Mouse (Mus musculus) forebrain, embryonic 16.5 days (tissue): ENCODE measurements at regions not wholly inside any gene's neighbourhood (a gene's known extent, or its start where the extent isn't known, plus 50 kb on each side); places are given as distances from the start of the nearest gene placed in this dataset.

Experiments
- ATAC-seq: fragments of 200-750 bp; cut with Nextera tagmentation; 2 replicates; pipeline ENCODE4 v1.8.0; 2017; ENCODE audit warnings: mild to moderate bottlenecking, moderate library complexity
- H3K27ac ChIP-seq: fragments of 300-500 bp; sonication (generic); 2 replicates; pipeline ENCODE4 v1.5.1; 2014; ENCODE audit warnings: low read length, control low read depth
- H3K27me3 ChIP-seq: fragments of 300-500 bp; sonication (generic); replicated peaks from 2 replicates; pipeline ENCODE4 v1.6.1; 2014; ENCODE audit warnings: low read length; ENCODE audit not compliant: control insufficient read depth, insufficient read depth
- H3K36me3 ChIP-seq: fragments of 300-500 bp; sonication (generic); 2 replicates; pipeline ENCODE4 v1.6.1; 2014; ENCODE audit not compliant: control insufficient read depth, insufficient read depth
- H3K4me1 ChIP-seq: fragments of 300-500 bp; sonication (generic); replicated peaks from 2 replicates; pipeline ENCODE4 v1.6.1; 2014; ENCODE audit warnings: low read length; ENCODE audit not compliant: control insufficient read depth, insufficient read depth
- H3K4me2 ChIP-seq: fragments of 300-500 bp; sonication (generic); 2 replicates; pipeline ENCODE4 v1.6.1; 2014; ENCODE audit warnings: mild to moderate bottlenecking, low read length, control low read depth
- H3K4me3 ChIP-seq: fragments of 300-500 bp; sonication (generic); replicated peaks from 2 replicates; pipeline ENCODE4 v1.5.1; 2014; ENCODE audit warnings: mild to moderate bottlenecking, low read length, control low read depth
- H3K9ac ChIP-seq: fragments of 300-500 bp; sonication (generic); replicated peaks from 2 replicates; pipeline ENCODE4 v1.6.1; 2014; ENCODE audit warnings: low read depth, low read length, control low read depth
- H3K9me3 ChIP-seq: fragments of 300-500 bp; sonication (generic); 2 replicates; pipeline ENCODE4 v1.6.1; 2016; ENCODE audit warnings: low read length; ENCODE audit not compliant: control insufficient read depth
- WGBS: fragments of 180-500 bp; shearing (Covaris S2); extraction: QIAGEN DNeasy Blood & Tissue Kit; methylation state at CpG from one replicate; pipeline ENCODE4 v1.1.7; 2014; 5-methylcytosine and 5-hydroxymethylcytosine counted together

DNA sequence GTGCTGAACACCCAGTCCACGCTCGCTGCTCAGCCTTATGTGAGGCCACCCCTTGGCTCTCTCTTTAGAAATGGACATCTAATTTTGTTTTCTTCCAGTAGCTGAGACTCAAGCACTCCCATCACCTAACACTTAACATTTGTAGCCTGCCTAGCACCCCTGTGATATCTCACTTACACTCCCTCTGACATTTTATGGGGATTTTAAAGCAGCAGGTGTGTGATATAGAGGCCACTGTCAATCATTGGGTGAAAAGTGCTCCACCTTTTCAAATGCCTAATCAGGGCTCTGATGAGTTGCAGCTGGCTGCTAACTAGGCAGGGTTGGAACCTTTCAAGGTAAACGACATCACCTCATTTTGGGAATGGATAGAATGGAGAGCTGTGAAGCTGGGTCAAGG lies 90.2 kb downstream of the Gm12728 start:
- Histone ChIP-seq H3K27me3 (no peaks in the 10 kb centered on the region), H3K9me3 (no peaks in the 10 kb centered on the region), H3K9ac (no peak overlapping the region), H3K27ac (no peak overlapping the region), H3K36me3 (no peaks in the 10 kb centered on the region), H3K4me2 (no peak overlapping the region), H3K4me1 (0 out of 2 replicates have a peak, but pooled peaks cover 3% of the 10 kb centered on the region), H3K4me3 (no peak overlapping the region)
- WGBS, result 74% methylated on average over 3 of the region's 3 CpGs
- ATAC-seq, result no peak

DNA sequence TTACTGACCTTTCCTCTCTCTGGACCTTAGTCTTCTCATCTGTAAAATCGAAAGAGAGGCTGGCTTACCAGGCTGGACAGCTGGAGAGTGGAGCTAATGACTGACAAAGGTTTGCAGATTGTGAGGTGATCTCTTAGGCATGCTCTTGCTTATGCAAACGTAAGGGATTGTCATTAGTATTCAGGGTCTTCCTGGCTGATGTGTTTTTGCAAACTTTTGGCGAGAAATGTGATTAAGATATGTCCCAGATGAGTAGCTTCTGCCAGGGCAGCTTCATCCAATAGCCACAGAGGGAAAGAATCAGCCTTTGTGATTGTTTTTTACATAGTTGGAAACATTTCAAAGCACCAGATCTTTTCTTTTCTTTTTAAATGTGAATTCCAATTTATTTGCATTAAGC lies 95.1 kb downstream of the Gm12728 start:
- H3K9me3 ChIP-seq, result no peaks in the 10 kb centered on the region
- H3K36me3 ChIP-seq, result no peaks in the 10 kb centered on the region
- no peak overlapping the region for H3K9ac ChIP-seq
- H3K27ac ChIP-seq, result no peak overlapping the region
- no peak overlapping the region for H3K4me3 ChIP-seq
- ATAC-seq, result no peak
- no peaks in the 10 kb centered on the region for H3K27me3 ChIP-seq
- WGBS, result 41% methylated on average over 3 of the region's 3 CpGs
- H3K4me1 ChIP-seq, result 0 out of 2 replicates have a peak, but pooled peaks cover 3% of the 10 kb centered on the region
- H3K4me2 ChIP-seq, result no peak overlapping the region

DNA sequence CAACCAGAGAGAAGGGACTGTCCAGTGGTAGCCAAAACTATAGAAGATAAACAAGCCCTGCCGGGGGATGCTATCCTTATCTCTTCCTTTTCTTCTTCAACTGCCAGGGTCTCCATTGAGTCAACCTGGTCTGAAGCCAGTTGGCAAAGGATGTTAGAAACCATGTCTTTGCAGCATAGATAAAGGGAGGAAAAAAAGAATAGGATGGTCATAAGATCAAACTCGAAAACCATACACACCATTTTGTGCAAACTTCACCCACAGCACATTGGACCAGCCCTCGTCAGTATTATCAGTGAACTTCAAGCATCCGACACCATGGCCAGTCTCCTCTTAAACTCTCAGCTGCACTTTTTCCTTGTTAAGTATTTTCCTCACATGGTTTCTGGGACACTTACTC lies 101.8 kb downstream of the Gm12728 start:
- Histone ChIP-seq H3K36me3 (no peaks in the 10 kb centered on the region), H3K4me1 (no peaks in the 10 kb centered on the region), H3K9me3 (no peaks in the 10 kb centered on the region), H3K27ac (no peak overlapping the region), H3K4me3 (no peak overlapping the region), H3K9ac (no peak overlapping the region), H3K4me2 (no peak overlapping the region), H3K27me3 (no peaks in the 10 kb centered on the region)
- no peak for ATAC-seq
- 83% methylated on average over 4 of the region's 4 CpGs for WGBS

DNA sequence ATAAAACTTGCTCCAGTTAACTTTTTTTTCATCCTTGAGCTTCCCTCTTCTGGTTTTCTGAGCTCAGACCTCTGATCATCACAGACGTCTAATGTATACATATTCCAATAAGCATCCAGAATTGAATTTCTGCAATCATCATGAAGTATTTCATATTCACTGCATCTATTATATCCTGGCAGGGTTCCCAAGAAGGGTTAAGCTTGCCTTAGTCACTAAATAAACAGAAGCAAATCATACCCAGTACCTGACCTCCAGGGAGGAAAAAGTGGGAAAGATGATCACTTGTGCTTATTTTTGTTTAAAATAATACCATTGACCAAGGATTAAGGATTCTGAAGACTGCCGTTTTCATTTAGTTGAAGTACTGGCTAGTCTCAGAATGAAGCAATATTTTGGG lies 102.4 kb downstream of the Gm12728 start:
- no peaks in the 10 kb centered on the region for H3K4me1 ChIP-seq
- H3K9me3 ChIP-seq, result no peaks in the 10 kb centered on the region
- H3K4me2 ChIP-seq, result no peak overlapping the region
- 86% methylated on average over 2 of the region's 2 CpGs for WGBS
- no peaks in the 10 kb centered on the region for H3K27me3 ChIP-seq
- H3K9ac ChIP-seq, result no peak overlapping the region
- H3K27ac ChIP-seq, result no peak overlapping the region
- H3K36me3 ChIP-seq, result no peaks in the 10 kb centered on the region
- H3K4me3 ChIP-seq, result no peak overlapping the region
- ATAC-seq, result no peak

DNA sequence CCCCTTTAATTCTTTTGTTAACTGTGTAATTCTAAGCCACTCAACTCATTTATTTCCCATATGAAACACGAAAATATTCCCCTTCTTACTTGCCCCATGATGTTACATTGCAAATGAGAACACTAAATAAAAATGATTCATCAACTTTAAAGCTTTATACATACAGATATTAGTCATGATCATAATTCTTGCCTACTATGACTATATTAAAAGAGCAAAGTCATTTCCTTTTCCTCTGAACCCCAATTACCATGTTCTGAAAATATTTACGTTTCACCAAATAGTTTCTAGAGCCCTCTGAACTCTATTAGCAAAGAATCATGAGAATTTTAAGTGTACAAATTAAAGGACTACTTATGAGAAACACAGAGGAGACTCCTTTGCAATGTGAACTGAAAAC lies 105.4 kb downstream of the Gm12728 start:
- no peaks in the 10 kb centered on the region for H3K27me3 ChIP-seq
- H3K27ac ChIP-seq, result no peak overlapping the region
- no peak for ATAC-seq

DNA sequence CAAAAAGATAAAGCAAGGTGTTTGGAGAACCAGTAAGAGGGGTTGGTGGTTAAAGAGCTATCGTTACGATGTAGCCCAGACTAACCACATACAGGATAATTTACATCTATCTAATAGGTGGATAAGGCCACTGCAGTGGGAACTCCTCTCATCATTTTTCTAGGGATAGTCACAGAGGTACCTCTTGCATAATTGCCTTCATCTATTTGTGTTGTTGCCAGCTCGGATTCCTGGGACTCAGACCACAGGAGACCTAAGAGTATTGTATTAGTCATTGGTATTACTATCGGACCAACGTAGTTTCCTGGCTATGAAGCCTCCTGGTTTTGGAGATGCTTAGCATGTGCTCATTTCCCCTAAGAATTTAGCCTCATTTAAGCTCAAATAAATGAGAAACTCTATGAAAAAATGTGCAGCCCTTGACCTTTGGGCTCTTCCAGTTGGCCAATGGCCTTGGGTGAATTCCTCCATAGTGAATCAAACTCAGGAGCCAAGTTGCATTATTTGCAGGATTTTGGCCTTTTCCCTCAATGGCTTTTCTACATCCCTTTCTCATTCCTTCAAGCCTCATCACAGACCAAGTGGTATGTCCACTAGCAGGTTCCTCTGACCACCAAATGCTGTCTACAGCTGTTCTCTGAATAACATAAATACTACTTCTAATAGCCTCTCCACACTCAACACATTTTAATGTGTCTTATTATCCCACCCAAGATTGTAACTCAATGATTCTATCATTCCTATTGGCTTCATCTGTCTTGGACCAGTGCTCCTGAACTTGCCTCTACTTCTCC lies 108.6 kb downstream of the Gm12728 start:
- ATAC-seq, result no peak
- H3K4me1 ChIP-seq, result no peaks in the 10 kb centered on the region
- H3K4me2 ChIP-seq, result no peak overlapping the region
- no peaks in the 10 kb centered on the region for H3K36me3 ChIP-seq
- H3K27me3 ChIP-seq, result no peaks in the 10 kb centered on the region
- no peak overlapping the region for H3K27ac ChIP-seq
- H3K4me3 ChIP-seq, result no peak overlapping the region
- WGBS, result 92% methylated on average over 5 of the region's 5 CpGs
- no peaks in the 10 kb centered on the region for H3K9me3 ChIP-seq
- H3K9ac ChIP-seq, result no peak overlapping the region

More for the DNA sequence above, 105.4 kb downstream of the Gm12728 start:
- Histone ChIP-seq H3K4me2 (no peak overlapping the region), H3K9ac (no peak overlapping the region), H3K4me1 (no peaks in the 10 kb centered on the region), H3K36me3 (no peaks in the 10 kb centered on the region), H3K9me3 (no peaks in the 10 kb centered on the region), H3K4me3 (no peak overlapping the region)
- WGBS, result 59% methylated on average over 2 of the region's 2 CpGs

DNA sequence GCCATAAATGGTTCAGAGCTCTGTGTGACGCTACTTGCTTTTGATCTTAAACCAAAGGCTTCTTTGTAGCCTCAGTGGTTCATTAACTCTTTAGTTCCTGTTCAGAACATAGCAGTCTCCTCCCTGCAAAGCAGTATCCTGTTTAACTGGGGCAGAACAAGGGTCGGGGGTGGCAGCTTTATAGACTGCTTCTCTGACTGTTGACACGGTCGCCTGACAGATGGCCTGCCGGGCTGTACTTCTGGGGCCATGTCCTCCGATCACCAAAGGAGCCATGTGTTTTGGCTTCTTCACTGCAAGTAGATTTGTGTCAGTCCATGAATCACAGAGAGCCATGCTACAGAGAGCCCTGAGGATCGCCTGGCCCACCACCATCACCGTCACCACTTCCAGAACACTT lies 115.2 kb downstream of the Gm12728 start:
- H3K4me1 ChIP-seq, result no peaks in the 10 kb centered on the region
- no peak overlapping the region for H3K9ac ChIP-seq
- no peak for ATAC-seq
- no peak overlapping the region for H3K4me3 ChIP-seq
- H3K36me3 ChIP-seq, result no peaks in the 10 kb centered on the region
- no peaks in the 10 kb centered on the region for H3K27me3 ChIP-seq
- H3K4me2 ChIP-seq, result no peak overlapping the region
- no peaks in the 10 kb centered on the region for H3K9me3 ChIP-seq
- 66% methylated on average over 8 of the region's 8 CpGs for WGBS
- no peak overlapping the region for H3K27ac ChIP-seq

DNA sequence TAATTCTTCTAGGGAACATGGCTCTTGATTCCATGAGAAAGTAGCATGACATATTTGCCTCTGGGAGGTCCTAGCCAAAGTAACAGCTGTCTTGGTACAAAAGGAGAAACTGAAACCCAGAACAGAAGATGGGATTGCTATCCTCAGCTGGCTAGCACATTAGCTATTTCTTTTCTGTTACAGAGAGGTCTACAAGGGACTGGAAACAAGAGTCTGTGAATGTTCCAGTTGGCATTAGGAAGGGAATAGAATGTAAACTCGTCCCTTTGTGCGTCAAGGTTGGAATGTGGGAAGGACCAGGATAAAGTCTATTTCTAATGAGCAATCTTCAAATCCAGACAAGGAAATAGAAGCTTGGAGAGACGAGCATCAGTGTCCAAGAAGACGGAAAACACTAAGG lies 116.7 kb downstream of the Gm12728 start:
- H3K4me2 ChIP-seq, result no peak overlapping the region
- no peak for ATAC-seq
- WGBS, result 85% methylated on average over 4 of the region's 4 CpGs

DNA sequence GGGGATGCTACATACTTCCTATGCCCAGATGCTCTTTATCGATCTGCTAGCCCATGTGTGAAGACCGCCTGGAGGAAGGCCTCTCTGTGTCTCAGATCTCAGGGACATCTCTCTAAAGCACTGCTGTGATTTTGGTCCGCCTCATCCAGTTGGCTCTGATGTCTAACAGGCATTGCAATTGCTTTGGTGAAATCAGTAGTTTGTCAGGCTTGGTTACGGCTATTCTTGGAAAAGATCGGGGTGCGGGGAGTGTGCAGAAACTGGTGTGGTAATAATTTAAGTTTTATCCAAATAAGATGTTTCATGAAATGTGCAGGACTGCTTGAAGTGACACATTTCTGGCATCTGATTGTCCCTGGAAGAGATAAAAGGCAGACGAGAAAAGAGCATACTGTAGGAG lies 117.9 kb downstream of the Gm12728 start:
- Histone ChIP-seq H3K4me3 (no peak overlapping the region), H3K27me3 (no peaks in the 10 kb centered on the region), H3K9ac (no peak overlapping the region), H3K4me1 (no peaks in the 10 kb centered on the region), H3K9me3 (no peaks in the 10 kb centered on the region), H3K27ac (no peak overlapping the region), H3K36me3 (no peaks in the 10 kb centered on the region), H3K4me2 (no peak overlapping the region)
- 83% methylated on average over 7 of the region's 7 CpGs for WGBS
- ATAC-seq, result no peak

More for the DNA sequence above, 116.7 kb downstream of the Gm12728 start:
- no peaks in the 10 kb centered on the region for H3K27me3 ChIP-seq
- H3K36me3 ChIP-seq, result no peaks in the 10 kb centered on the region
- H3K4me3 ChIP-seq, result no peak overlapping the region
- no peak overlapping the region for H3K9ac ChIP-seq
- H3K4me1 ChIP-seq, result no peaks in the 10 kb centered on the region
- H3K9me3 ChIP-seq, result no peaks in the 10 kb centered on the region
- H3K27ac ChIP-seq, result no peak overlapping the region

DNA sequence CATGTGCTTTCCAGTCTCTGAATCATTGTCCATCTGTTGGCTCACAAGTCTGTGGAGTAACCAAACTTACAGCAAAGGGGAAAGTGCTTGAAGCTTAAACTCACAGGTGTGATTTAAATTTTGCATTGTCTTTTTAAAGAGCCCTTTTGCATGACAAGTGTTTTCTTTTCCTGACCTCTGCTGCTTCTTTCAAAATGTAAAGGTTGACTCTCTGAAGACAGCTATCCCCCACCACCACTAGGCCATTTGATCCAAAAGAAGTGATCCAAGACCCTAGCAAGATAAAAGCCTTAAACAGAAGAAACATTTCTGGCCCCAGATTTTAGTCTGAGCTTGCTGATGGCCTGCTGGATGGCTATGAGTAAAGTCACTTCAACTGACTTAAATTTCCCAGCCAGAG lies 118.6 kb downstream of the Gm12728 start:
- Histone ChIP-seq H3K9ac (no peak overlapping the region), H3K27me3 (no peaks in the 10 kb centered on the region), H3K27ac (no peak overlapping the region), H3K4me1 (no peaks in the 10 kb centered on the region), H3K9me3 (no peaks in the 10 kb centered on the region), H3K4me2 (no peak overlapping the region), H3K4me3 (no peak overlapping the region), H3K36me3 (no peaks in the 10 kb centered on the region)
- ATAC-seq, result no peak
